Mouse (Mus musculus) WW6 (cell line): ENCODE measurements around the gene Magix.
"Not testable (repeated sequence)": the region's sequence is repeated elsewhere in the genome, so short reads cannot be mapped to it uniquely, and the experiment has no call there.

Source experiments
- DNase-seq: peaks from one replicate; pipeline ENCODE4 v3.0.0-alpha.2; 2013; ENCODE audit warnings: low read depth, low spot score

The Magix gene

DNA sequence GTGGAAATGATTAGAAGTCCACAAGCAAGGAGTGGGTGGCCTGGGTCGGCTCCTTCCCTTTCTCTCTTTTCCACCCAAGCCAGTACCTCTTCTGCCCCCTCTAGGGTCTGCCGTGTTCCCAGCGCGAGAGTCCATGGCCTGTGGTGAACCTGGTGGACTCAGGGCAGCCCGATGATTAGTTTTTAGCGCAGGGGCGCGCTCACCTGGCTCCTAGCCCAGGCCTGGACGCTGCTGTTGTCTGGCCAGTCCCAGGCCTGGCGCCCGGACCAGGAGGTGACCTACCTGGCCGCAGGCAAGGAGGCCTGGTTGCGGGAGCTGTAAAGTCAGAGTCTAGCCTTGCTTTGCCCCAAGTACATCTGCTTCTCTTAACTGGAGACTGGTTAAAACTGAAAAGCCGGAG, at the start of gene Magix:
Gene Magix, minus strand, starts transcription at position 388 of the 400 bp plus-strand sequence.
- DNase-seq = no peak

DNA sequence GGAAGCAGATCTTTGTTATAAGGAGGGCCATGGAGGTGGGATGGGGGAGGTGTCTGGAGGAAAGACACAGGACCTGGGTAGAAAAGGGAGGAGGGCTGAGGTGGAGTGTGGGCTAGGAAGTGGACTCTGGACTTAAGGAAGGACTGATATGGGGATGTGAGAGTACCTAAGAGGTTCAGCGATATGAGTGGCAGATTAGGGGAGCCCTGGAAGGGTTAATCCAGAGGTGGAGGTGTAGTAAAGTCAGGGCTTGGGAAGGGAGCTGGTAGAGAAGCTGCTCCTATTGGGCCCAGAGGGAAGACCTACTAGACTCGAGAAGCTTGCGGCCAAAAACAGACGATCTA, 47.8 kb upstream of the Magix start:
- no peak for DNase-seq

DNA sequence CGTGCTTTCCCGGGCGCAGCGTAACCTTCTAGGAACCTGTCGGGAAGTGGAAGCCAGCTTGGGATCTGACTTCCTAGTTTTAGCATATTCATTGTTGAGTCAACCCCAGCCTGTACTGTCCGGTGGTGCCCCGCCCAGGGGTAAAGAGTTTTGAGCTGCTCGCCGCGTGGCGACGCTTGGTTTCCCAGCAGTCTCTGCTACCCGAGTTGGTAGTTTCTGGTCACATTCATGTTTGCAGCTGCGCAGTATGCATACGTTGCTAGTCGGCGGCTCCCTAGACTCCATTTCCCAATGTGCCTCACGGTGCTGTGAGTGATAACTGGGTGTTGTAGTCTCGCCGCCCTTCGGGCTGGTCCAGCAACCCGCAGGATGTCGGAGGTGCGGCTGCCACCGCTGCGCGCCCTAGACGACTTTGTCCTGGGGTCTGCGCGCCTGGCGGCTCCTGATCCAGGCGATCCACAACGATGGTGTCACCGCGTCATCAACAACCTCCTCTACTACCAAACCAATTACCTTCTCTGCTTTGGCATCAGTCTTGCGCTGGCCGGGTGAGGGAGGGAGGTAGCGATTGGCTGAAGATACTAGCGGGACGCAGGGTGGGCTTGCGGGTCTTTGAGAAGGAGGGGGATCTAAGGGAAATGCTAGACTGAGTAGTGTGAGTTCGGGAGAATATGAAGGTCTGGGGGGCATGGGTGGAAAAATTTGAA, 47.3 kb upstream of the Magix start, which contains the start of gene Praf2:
Gene Praf2, plus strand, starts transcription at position 225 of the 707 bp plus-strand sequence.
- peak; percentile 58 for DNase-seq

DNA sequence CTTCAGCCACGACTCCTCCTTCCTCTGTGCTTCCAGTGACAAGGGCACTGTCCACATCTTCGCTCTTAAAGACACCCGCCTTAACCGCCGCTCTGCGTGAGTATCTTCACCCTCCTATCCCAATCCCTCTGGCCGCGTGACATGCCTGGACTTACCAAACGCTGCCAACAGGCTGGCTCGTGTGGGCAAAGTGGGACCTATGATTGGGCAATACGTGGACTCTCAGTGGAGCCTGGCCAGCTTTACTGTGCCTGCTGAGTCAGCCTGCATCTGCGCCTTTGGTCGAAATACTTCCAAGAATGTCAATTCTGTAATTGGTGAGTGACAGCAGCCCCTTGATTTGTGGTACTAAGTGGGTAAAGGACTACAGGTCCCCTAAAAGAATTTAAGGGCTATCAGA, 46.1 kb upstream of the Magix start:
- DNase-seq = no peak

DNA sequence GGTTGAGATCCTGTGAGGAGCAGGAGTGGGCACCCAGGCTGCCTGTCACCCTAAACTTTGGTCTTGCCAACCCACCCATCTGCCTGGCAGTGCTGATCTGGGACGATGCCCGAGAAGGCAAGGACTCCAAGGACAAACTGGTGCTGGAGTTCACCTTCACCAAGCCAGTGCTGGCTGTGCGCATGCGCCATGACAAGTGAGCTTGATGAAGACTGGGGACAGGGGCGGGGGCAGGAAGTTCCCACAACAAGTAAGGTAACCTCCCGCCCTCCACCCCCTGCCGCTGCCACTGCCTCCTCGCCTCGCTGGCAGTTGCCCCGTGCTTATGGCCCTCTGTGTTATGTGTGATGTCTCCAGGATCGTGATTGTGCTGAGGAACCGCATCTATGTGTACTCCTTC, 44.8 kb upstream of the Magix start:
- DNase-seq = no peak

DNA sequence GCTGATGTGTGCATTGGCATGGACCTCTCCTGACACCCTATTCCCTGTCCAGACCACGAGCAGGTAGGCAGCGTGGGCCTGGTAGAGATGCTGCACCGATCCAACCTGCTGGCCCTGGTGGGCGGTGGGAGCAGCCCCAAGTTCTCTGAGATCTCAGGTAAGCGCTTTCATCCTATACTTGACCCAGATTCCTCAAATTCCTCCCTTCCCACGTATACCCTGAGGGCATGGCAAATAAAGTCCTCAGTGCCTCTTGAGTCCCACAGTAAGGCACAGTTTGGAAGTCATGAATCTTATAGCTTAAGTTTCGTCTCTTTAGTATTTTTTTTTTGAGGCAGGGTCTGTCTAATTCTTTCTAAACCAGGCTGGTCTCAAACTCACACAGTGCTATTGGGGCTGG, 43.1 kb upstream of the Magix start:
- DNase-seq = no peak

DNA sequence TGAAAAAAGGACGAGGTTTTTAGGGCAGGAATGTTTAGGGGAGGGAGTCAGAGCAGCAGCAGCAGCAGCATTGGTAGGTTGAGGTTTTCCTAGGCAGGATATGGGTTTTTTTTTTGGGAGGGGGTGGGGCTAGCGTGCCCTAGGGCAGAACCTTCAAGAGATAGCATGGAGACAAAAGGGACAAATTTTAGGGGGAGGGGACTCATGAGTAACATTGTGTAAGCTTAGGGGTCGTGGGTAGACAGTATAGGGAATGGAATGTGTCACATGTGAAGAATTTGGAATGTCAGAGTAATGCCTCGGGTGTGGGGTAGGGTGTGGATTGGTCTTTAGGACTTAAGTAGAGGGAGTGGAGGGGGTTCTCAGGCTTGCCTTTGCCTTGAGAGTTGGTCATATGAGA, 41.6 kb upstream of the Magix start:
- DNase-seq = no peak

DNA sequence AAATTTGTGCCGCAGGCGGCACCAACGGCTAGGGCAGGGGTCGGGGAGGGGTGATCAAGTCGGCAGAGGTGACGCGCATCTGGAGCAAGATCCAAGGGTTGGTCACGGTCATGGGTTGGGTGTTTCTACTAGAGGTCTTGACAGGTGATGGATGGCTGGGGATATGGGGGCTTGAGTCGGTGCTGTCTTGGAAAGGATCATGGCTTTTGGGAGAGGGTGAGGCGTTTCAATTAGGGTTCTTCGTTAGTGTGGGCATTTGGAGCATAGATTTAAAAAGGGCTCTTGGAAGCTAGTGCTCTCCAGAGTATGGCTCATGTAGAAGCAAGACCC, 41.2 kb upstream of the Magix start:
- DNase-seq = no peak

DNA sequence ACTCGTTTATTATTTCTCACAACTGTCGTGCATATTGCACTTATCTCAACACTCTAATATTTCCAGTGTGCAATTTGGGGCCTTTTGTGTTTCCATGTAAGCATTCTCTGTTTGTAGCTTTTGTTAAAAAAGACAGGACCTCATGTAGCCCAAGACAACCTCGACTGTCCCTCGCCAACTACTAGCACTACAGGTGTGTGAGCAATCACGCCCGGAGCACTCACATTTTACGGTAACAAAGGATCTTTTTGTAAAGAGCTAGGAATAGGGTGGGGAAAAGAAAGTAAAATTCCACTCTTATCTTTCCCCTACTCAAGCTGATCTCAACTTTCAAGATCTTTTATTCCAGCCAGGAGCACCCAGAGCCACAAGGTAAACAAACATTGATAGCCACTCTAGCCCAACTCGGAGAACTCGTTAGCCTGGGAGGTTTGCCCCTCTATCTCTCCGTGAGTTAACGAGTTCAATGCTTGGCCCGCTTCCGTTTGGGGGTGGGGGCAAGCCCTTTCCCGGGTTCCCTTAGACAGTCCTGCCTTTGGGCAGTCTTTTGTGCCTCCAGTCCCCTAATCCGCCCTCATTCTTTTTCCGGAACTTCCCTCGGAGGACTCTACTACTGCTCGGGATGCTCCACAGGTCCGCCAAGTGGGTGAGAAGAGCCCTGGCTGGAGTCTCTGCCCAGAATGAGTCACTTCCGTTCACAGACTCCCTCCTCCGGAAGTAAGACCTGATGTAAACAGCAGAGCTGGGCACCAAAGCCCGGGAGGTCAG, 40.6 kb upstream of the Magix start, which contains the start of gene Gm45208:
Gene Gm45208, plus strand, starts transcription at position 732 of the 768 bp plus-strand sequence.
- DNase-seq = no peak

DNA sequence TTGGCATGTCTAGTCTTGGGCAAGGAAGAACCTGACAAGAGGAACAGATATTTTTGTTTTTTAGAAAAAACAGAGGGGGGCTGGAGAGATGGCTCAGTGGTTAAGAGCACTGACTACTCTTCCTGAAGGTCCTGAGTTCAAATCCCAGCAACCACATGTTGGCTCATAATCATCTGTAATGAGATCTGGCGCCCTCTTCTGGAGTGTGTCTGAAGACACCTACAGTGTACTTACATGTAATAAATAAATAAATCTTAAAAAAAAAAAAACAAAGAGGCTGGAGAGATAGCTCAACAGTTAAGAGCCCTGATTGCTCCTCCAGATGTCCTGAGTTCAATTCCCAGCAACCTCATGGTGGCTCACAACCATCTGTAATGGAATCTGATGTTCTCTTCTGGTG, 35.0 kb upstream of the Magix start:
- DNase-seq = not testable (repeated sequence)

DNA sequence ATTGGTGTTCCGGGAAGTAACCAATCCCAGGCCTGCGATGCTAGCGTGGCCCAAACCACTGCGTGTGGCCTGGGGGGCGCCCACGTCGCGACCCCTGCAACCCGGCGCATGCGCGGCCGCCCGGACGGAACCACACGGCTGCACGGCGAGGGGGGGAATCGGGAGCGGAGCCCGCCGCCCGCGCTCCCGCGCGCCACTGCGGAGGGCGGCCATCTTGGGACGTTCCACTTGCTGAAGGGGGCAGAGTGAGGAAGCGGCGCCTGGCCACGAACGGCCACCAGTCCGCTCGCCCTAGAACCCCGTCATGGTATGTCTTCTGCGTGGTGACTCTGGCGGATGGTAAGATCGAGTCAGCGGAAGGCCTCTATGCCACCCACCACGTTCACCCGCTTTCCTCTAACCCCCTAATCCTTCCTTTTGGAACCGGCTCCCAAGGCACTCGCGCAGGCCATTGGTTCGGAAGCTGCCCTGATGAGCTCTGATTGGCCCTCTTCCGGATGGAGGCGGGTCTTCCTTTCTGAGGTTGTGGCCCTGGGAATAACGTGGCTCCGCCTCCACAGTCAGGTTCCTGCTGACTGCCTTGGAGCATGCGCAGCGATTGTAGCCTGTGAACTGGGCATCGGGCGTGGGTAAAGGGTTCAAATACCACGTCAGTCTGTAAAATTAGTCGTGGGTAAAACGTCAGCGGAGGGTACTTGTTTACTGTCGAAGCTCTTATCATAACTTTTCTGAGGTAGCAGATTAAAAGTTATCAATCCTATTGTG, 33.3 kb upstream of the Magix start, which contains the start of gene Wdr45:
Gene Wdr45, plus strand, starts transcription at position 199 of the 765 bp plus-strand sequence.
- DNase-seq = not testable (repeated sequence)

DNA sequence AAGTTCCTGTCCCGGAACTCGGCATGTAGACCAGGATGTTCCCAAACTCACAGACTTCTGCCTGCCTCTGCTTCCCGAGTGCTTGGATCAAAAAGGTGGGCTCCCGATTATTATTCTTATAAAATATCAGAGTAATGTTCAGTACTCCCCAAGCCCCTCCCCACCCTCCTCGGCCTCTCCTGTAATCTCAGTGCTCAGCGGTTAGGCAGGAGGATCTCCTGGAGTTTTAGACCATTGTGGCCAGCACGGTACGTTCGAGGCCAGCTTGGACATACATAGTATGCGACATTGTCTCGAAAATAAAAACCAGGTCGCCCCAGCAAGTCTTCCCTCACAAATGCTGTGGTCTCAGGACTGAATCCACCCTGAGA, 32.7 kb upstream of the Magix start:
- not testable (repeated sequence) for DNase-seq

DNA sequence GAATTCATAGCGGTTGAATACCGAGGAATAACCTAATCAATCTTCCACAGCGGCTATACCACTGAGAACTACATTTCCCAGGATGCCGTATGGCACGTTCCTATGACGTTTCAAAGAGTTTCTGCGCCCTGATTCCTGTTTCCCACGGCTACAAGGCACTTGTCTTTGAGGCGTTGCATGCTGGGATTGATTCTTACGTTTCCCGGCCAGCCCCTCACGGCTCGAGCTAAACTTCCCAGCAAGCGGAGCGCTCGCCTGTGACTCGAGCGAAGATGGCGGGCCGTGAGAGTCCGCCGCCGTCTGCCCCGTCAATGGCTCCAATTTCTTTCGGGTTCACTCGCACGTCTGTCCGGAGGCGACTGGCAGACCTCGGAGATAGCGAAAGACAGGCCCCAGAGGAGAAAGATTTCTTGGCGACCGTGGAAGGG, 15.9 kb upstream of the Magix start, which contains the start of gene Gpkow:
Gene Gpkow, plus strand, starts transcription at position 178 of the 428 bp plus-strand sequence.
- peak; percentile 65 for DNase-seq

DNA sequence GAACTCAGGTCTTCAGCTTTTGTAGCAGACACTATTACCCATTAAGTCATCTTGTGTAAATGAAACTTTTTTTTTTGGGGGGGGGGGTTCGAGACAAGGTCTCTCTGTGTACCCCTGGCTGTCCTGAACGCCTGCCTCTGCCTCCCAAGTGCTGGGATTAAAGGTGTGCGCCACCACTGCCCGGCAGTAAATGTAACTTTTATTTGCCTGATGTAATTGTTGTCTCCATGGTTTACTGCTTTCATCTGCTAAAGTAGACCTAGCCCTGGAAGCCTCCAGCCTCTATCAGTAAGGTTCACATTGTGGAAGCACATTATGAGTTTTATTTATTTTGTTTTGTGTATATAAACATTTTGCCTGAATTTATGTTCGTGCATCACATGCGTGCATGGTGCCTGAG, 15.5 kb upstream of the Magix start:
- no peak for DNase-seq

DNA sequence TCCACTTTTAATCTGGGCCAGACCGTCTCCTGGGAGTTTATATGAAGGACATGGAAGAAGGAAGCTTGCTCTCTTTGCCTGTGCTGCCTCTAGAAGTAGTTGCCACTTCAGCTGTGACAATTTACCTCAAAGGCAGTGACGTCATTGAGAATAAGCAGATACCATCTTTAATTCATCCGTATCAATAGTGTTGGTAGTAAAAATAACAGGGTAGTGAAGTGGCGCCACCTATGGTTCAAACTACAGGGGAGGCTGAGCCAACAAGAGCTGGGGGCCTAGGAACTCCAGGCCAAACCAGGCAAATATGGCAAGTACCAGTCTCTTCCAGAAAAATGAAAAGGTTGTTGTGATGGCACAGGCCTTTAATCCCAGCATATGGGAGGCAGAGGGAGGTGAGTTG, 11.8 kb upstream of the Magix start:
- no peak for DNase-seq

DNA sequence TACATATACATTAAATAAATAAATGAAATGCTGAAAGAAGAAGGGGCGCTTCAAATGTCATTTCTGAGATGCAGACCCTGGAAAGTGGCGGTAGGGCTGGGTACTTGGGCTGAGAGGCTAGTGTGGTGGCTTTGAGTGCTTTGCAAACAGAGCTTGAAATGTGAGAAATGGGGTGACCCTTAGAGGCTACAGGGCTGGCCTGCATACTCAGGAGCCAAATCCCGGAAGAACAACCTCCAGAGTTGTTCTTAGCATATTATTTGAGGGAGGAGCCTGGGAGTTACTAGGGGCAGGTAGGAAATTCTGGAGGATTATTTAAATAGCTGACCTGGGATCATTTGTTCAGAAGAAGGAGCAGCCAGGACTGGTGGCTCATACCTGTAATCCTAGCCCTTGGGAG, 9.4 kb upstream of the Magix start:
- DNase-seq = no peak

DNA sequence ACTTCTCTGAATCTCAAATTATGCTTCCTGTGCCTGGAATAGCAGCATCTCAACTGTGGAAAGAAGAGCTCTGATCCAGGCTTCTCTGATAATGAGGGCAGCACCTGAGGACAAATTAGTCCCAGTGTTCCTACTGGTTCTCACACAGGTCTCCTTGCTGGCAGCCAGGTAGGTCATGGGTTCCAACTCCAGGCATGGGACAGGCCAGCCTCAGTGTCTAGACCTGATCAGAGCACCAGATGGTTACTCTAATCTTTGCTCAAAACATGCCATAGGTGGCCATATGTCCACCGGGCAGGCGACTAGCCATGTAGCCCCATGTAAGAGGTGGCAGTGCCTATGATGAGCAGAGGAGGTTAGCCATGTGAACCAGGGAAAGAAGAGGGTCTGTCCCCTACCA, 7.3 kb upstream of the Magix start:
- no peak for DNase-seq

DNA sequence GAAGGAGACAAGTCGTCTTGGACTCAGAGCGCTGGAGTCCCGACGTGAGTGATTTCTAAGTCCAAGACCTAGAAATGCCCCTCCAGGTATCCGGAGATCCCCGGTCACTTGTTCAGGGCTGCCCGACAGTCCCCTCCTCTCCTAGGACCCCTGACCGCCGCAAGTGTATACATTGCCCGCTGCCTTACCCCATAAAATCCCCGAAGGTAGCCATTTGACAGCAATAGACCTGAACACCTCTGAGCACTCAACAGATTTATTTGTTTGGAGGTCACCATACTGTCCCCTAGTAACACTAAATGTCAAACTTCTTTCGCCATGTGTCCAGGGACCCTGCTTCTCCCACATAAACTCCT, 1.0 kb downstream of the Magix start:
- no peak for DNase-seq

DNA sequence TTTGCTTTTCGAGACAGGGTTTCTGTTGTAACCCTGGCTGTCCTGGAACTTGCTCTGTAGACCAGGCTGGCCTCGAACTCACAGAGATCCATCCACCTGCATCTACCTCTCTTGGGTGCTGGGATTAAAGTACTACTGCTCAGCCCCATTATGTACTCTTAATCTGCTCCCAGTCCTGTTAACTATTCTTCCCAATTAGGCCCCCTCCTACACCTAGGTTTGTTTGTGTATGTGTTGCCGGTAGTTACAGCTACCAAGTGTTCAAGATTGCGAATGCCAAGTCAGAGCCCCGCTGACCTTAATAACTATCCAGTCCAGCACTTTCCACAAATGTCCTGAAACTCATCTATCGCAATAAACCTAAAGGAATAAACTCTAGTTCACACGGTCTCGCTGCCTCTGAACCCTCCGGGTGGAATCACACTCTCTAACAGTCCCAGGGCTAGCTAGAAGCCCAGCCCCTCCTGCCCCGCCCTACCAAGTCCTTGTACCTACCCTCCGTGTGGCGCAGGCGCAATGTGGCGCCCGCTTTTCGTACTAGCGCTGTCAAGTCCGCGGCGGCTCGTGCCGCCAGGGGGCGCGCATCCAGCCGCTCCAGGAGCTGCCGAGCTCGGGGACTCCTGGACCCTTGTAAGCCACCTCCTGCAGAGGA, 1.5 kb downstream of the Magix start:
- no peak for DNase-seq

DNA sequence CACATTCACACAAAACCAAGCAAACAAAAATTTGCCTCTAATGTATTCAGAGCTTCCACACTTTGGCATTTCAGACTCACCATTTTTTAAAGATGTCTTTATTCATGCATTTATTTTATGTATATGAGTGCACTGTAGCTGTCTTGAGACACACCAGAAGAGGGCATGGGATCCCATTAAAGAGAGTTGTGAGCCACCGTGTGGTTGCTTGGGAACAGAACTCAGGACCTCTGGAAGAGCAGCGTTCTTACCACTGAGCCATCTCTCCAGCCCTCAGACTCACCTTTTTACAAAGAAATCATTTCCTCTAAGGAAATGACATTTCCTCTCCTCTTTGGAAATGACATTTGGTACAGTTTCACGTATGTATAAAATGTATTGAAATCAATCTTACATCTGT, 2.1 kb downstream of the Magix start:
- no peak for DNase-seq

DNA sequence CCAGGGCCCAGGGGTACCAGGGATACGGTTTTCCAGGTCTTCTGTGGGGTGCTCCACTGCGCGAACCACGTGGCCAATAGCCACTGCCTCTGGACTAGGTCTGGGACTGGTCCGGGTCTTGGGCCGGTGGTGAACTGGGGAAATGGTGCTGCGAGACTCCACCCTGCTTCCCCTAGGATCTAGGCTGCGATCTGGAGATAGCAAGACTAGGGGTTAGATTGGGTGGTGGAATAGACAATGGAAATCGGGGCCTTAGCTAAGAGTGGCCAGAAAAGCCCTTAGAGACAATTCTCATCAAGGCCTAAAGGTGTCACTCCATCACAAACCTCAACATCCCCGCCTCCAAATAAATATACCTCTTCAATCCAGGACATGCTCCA, 6.1 kb downstream of the Magix start:
- no peak for DNase-seq
